18 mouse cellular contexts compared by ENCODE assay signal in the genomic region with DNA sequence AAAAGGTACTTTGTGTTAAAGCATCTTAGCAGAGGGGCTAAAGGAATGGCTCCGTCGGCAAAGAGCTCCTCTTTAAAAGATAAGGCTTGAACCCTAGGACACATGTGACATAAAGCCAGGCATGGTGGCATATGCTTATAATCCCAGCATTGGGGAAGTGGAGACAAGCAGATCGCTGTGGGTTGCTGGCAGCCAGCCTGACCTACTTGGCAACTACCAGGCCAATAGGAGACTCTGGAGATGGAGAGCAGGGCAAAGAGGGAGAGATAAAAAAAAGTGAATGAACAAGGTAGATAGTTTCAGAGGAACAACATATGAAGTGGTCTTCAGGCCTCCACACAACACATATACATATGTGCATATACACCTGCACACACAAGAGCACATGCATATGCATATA.
A peak's percentile ranks its signal among the peaks of the same experiment; 100 is the strongest.
DNase-seq lines count a peak whose midpoint lies in the region; ATAC-seq lines count a peak whose summit lies in the region.
"Had no signal": no experiment of that assay in that cellular context is flagged by ENCODE, and none has a peak within 500 bp of the region (broad histone marks: within the 10 kb centered on the region; RNA-seq: fewer than 3 reads in every experiment).

No protein-coding gene starts in this region.

- ATAC-seq in heart, embryonic 16.5 days (replicated peaks; ENCODE audit: extremely low read depth, insufficient read depth, low FRiP score): no peak
- ATAC-seq: intestine, embryonic 16.5 days had no signal

- 0 out of 2 replicates have a peak overlapping the region, but pooled peaks have one; percentile 26 for H3K27ac ChIP-seq in heart, embryonic 16.5 days (ENCODE audit: low read length)
- H3K27ac ChIP-seq: forebrain, embryonic 12.5 days; hindbrain, embryonic 15.5 days; limb, embryonic 13.5 days; liver, embryonic 15.5 days; neural tube, embryonic 12.5 days had no signal

- no peak overlapping the region for H3K9ac ChIP-seq in heart, embryonic 16.5 days (ENCODE audit: low read length)
- H3K9ac ChIP-seq: forebrain, embryonic 12.5 days; hindbrain, embryonic 15.5 days; limb, embryonic 13.5 days; liver, embryonic 15.5 days; neural tube, embryonic 12.5 days had no signal

- H3K27me3 ChIP-seq in heart, embryonic 16.5 days (ENCODE audit: control insufficient read depth, insufficient read depth, low read length): no peaks in the 10 kb centered on the region
- H3K27me3 ChIP-seq: forebrain, embryonic 12.5 days; hindbrain, embryonic 15.5 days; limb, embryonic 13.5 days; liver, embryonic 15.5 days; neural tube, embryonic 12.5 days had no signal

- no peak overlapping the region for H3K4me2 ChIP-seq in heart, embryonic 16.5 days (ENCODE audit: low read depth, low read length)
- H3K4me2 ChIP-seq: forebrain, embryonic 12.5 days; hindbrain, embryonic 15.5 days; limb, embryonic 13.5 days; liver, embryonic 15.5 days; neural tube, embryonic 12.5 days had no signal

- peaks cover 17% of the 10 kb centered on the region for H3K4me1 ChIP-seq in heart, embryonic 16.5 days (ENCODE audit: control insufficient read depth, insufficient read depth, low read length)
- H3K4me1 ChIP-seq: liver, embryonic 15.5 days had no signal

- H3K36me3 ChIP-seq in heart, embryonic 16.5 days (ENCODE audit: control insufficient read depth, insufficient read depth): no peaks in the 10 kb centered on the region
- H3K36me3 ChIP-seq: forebrain, embryonic 12.5 days; hindbrain, embryonic 15.5 days; limb, embryonic 13.5 days; liver, embryonic 15.5 days; neural tube, embryonic 12.5 days had no signal

- WGBS in heart, embryonic 16.5 days: 60% methylated on average over 3 of the region's 3 CpGs

- no peak overlapping the region for H3K4me3 ChIP-seq in heart, embryonic 16.5 days (ENCODE audit: low read length)
- H3K4me3 ChIP-seq: forebrain, embryonic 12.5 days; hindbrain, embryonic 15.5 days; limb, embryonic 13.5 days; liver, embryonic 15.5 days; neural tube, embryonic 12.5 days had no signal

- DNase-seq in adrenal gland, adult 2 months: peak; percentile 7
- DNase-seq in adrenal gland, postnatal 25 days: no peak
- no peak for DNase-seq in heart, adult 11 months
- DNase-seq in layer of hippocampus, adult 9-11 months: peak; percentile 29
- DNase-seq in layer of hippocampus, adult 9-10 months (ENCODE audit: low spot score): no peak
- peak; percentile 56 to 75 for DNase-seq in cerebellum, postnatal 25 days
- no peak for DNase-seq in frontal cortex, postnatal 25 days (ENCODE audit: low spot score in 2 of 2)
- DNase-seq: gastrocnemius, postnatal 36 days; lung, postnatal 10 days; spleen, adult 18-20 months; thymus, adult 18-20 months had no signal

- H3K9me3 ChIP-seq in heart, embryonic 16.5 days (replicated peaks; ENCODE audit: control insufficient read depth, low read length): no peaks in the 10 kb centered on the region
- H3K9me3 ChIP-seq: forebrain, embryonic 12.5 days; hindbrain, embryonic 15.5 days; limb, embryonic 13.5 days; liver, embryonic 15.5 days; neural tube, embryonic 12.5 days had no signal

Comparison
In these comparisons a context has a peak if more than half of its experiments do, and no peak if none do; other contexts are left out.
1. DNase-seq: peak in adrenal gland, adult 2 months (single experiment), layer of hippocampus, adult 9-11 months (single experiment) and cerebellum, postnatal 25 days (2 of 2); none in adrenal gland, postnatal 25 days (single experiment), heart, adult 11 months (single experiment), layer of hippocampus, adult 9-10 months (single experiment) and frontal cortex, postnatal 25 days (0 of 2).